Mouse (Mus musculus): ENCODE measurements around the gene Fcrlb.

The Fcrlb gene

DNA sequence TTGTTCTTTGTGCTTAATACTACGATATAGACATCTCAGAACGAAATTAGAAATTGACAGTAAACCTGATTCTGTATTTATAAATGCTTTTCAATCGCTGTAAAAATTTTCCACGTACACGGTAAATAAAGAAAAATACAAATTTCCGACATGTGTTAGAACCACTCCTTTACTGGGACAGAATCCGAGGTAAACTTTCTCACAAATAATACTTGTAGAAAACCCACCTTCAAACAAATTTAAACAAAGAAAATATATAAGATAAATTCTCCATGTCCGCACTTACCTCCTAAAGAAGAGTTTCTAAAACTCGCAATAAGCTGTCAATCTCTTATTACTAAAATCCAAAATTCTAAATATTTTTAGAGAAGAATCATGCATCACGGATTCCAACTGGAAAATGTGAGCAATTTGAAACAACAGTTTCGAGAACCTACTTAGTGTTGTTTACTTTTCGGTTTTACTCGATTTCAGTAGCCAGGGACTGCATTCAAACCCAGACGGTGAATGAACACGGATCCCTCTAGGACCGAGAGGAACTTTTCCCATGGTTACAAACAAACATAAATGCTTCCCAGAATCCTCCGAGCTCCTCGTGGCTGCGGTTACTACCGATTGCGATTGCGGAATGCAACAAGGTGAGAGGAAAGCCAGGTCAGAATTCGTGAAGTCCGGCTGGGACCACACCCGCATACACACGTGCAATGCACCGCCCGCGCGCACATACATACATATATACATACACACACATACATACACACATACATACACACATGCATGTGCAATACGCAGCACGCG is 44.4 kb downstream of the Fcrlb start:
- peak; percentile 90 for DNase-seq (ENCODE audit: low spot score)

- peak; percentile 96 for DNase-seq (ENCODE audit: low spot score)
Observed at GRCm38 (mm10) chr1:170867691-170868105, 45.0 kb downstream of the Fcrlb start, which contains the start of gene Atf6. Gene Atf6, minus strand, starts transcription at chr1:170867771.

DNA sequence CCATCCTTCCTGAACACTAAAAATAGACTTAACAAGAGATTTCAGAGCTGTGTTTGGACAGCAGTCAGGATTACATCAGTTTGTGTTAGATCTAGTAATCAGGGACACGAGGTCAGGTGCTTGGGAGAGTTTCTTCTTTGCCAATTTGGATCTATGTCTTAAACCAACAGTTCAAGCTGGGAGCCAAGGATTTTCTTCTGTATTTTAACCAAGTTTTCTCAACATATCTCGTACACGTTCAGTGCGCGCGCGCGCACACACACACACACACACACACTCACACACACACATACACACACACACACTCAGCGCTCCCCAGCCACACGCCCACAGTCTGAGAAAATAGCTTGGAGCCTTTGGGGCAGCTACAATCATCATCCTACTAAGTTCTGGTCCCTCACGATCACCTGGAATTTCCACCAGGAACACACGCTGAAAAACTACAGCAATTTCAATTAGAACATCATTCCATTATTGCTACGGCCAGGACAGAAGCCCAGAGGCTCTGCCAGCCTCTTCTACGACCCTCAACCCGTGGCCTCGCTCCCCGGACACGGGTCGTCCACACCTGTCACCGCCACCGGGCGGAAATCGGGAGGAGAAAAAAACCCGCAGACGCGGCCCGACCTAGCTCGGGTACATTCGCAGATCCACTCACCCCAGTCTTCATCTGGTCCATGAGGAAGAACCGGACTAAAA is 45.6 kb downstream of the Fcrlb start:
- peak; percentile 6 for DNase-seq (ENCODE audit: low spot score)

DNA sequence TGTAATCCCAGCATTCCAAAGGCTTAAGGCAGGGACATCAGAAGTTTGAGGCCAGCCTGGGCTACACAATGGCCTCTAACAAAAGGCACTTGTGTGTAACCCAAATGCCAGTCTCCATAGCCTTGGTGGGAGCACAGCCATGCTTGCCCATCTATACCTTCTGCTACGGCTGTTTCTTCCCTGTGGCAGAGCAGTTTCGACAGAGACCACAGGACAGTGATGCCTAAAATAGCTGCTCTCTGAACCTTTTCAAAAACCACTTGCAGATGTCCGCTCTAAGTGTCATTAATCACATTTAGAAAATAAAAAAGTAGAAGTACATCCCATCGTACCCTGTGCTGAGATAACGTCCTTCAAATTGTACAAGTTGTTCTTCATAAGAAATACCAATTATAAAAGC is 47.3 kb downstream of the Fcrlb start:
- DNase-seq (ENCODE audit: low spot score) = no peak

- DNase-seq (ENCODE audit: low spot score) = no peak
Observed at GRCm38 (mm10) chr1:170864754-170865153, 48.0 kb downstream of the Fcrlb start.

GRCm38 (mm10) chr1:170864234-170864633 is 48.5 kb downstream of the Fcrlb start:
- no peak for DNase-seq (ENCODE audit: low spot score)

GRCm38 (mm10) chr1:170863033-170863432 is 49.7 kb downstream of the Fcrlb start:
- no peak for DNase-seq (ENCODE audit: low spot score)

DNA sequence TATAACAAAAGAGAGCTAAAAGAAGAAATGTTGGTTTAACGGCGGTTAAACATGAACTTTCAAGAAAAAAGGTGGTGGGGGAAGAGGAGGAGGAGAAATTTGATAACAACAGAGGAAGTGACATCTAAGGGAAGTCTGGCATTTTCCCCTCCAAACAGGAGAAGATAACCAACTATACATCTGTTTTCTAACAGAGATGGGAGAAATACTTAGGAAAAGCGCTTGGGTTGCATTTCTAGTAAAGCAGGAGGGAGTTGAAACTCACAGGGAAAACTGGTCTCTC is 50.4 kb downstream of the Fcrlb start:
- no peak for DNase-seq (ENCODE audit: low spot score)

- no peak for DNase-seq (ENCODE audit: low spot score)
Observed at GRCm38 (mm10) chr1:170861671-170862434, 50.9 kb downstream of the Fcrlb start.

DNA sequence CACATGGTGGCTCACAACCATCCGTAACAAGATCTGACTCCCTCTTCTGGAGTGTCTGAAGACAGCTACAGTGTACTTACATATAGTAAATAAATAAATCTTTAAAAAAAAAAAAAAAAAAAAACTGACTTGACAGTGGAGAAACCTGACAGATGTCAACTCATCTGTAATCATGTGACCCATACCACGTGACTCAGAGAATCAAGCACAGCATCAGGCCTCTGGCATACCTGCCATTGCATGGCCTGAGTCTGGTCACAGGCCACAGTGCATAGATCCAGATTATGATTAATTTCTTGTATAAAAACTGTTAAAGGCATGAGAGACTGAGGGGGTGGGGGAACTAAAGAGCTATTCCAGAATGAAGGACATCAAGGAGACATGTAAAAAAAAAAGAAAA is 53.9 kb downstream of the Fcrlb start:
- no peak for DNase-seq (ENCODE audit: low spot score)

DNA sequence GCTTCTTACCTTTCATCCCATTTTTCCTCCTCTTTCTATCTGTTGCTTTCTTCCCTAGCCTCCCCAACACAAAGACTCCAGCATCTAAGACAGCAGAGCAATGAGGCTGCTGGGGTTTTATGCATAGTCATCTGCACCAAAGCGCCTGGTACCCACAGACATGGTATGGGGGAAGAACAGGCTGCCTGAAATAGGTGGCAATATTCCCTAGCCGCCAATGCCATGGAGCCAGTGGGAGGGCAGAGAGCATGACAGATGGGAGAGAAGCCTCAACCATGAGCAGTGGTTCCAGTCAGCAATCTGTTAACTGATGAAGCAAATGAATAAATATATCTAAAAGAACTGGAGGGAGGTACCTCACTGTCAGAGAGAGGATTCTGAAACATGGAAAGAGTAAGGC is 55.4 kb downstream of the Fcrlb start:
- DNase-seq (ENCODE audit: low spot score) = no peak
